Mouse (Mus musculus): Measurements from ENCODE around the gene Arid3a.

Gene Arid3a

DNA sequence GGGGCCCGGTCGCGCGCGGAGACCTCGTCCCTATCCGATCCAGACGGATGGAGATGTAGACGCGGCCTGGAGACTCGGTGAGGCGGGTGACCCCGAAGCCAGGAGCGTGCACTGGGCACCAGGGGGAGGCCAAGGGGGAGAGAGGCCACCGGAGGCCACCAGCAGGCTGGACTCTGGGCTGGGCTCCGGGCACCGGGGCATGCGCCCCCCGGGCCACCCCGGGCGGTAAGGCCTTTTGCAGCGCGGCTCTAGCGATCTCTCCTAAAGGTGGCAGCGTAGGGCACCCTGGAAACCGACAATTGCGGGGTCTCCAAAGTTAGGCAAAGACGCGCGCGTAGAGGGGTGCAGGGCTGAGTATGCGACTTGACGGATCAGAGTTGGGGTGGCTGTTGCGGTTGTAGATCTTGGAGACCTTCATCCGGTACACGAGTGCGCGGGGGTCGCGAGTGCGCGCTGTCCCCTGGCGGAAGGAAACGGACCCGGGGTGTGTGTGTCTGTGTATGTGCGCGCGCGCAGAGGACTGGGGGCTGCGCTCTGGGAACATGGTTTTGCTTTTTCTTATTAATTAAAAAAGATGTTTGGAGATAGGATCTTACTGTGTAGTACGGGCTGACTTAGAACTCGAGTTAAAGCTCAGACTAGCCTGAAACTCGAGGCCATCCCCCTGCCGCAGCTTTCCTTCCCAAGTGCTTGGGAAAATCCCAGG lies 634 bp downstream of the Arid3a start:
- DNase-seq (ENCODE audit: low read depth, low spot score), result no peak

DNA sequence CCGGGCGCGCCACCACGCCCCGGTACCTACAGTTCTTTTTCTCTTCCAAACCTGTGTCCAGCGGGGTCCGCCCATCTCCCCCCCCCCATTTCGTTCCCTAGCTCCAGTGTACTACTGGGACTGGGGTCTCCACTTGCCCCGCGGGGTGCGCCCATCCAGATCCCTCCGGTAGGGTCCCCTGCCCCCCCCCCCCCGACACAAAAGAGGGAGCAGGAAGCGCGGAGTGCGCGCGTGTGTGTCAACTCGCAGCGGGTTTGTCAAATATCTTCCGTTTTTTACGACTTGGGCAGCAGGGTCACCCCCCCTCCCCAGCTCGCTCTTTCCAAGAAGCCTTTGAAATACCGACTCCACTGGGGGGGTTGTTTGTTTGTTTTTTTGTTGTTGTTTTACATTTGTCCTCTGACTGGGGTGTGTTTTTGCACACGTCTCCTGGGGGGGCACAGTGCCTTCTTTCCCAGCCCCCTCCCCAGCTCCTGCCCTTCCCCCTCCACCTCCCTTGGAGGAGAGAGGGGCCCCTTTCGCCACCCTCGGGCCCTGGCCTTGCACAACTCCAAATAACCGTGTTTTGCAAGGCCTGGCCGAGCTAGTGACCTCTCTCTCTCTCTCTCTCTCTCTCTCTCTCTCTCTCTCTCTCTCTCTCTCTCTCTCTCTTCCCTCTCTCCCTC lies 1.3 kb downstream of the Arid3a start:
- no peak for DNase-seq (ENCODE audit: low read depth, low spot score)

DNA sequence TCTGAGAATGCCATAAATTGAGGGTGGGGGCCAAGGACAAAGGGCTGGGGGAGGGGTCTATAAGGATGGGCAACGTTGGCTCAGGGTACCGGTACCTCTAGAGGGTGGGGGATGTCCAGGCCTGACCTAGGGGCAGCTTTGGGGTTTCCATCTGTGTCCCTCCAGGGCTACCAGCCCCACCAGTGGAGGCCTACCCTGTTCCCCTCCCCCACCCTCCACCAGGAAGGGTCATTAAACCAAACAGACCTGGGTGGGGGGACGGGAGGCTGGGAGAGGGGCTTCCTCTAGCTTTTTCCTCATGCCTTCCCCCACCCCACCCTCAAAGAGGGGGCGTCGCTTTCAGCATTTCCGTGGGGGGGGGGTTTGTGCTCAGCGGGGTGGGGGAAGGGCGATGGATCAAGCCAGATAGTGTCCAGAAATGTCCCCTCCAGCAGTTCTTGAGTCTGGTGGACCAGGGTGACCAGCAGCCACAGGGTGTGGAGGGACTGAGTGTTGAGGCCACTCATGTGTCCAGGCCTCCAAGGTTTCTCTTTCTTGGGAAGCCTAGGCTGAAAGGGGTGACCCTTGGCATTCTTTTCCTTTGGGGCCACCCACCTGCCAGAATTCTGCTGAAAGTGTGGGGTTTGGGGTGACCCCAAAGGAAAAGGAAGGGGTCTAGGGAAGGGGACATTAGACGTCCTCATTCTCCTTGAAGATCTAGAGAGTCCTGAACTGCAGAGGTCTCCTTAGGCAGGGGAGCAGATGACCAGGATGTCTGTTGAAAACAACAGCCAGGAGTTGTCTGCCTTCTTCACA lies 2.3 kb downstream of the Arid3a start:
- DNase-seq (ENCODE audit: low read depth, low spot score), result no peak

DNA sequence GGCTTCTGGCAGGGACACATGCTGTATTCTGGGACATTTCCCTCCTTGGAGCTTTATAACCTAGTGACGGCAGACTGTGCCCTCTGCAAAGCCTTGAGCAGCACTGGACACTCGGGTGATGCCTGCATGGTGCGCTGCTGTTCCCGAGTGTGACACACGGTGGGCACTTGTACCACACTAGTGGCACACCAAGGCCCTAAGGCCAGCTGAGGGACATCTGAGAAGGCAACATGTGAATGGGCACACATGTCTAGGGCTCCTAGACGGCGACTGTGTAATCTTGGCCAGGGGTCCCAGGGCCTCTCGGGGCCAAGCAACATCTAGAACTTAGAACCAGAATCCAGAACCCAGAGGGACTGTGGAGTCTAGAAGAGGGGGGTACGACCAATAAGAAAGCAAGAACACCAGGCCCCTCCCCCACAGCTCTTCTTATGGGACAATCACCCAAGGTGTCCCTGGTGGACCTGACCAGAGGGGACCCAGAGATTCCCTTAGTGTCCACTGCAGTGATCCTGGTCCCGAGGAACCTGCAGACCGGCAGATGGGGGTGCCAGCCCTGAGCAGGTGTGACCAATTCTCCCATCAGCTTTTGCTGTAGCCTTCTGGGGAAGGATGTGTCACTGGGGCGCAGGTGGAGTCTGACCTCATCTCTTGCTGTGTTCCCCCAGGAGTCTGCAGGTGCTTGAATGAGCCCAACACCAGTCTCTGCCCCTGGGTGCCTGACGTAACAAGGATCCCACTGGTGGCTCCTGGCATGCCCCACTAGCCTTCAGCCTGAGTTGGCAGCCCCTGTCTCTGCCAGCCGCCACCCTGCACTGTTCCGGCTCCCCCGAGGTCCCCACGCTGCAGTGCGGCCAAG lies 3.4 kb downstream of the Arid3a start:
- DNase-seq (ENCODE audit: low read depth, low spot score), result no peak

DNA sequence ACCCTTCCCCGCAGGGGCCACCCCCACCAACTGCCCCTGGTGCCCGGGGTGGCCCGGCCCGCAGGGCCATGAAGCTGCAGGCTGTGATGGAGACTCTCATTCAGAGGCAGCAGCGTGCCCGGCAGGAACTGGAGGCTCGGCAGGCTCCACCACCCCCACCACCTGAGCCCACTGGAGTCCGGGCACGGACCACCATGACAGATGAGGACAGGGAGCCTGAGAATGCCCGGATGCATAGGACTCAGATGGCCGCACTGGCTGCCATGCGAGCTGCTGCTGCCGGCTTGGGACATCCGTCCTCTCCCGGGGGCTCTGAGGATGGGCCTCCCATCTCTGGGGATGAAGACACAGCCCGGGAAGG lies 4.0 kb downstream of the Arid3a start:
- no peak for DNase-seq (ENCODE audit: low read depth, low spot score)

DNA sequence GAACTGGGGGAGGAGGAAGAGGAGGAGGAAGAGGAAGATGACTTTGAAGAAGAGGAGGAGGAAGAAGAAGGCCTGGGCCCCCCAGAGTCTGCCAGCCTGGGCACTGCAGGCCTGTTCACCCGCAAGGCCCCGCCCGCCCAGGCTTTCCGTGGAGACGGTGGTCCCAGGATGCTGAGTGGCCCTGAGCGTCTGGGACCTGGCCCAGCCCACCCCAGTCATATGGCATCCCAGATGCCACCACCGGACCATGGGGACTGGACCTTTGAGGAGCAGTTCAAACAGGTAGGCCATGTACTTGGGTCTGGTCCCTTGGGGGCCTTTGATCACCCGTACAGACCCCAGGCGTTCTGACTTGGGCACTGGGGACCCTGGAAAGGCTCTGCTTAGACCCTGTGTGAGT lies 5.0 kb downstream of the Arid3a start:
- DNase-seq (ENCODE audit: low read depth, low spot score), result no peak

DNA sequence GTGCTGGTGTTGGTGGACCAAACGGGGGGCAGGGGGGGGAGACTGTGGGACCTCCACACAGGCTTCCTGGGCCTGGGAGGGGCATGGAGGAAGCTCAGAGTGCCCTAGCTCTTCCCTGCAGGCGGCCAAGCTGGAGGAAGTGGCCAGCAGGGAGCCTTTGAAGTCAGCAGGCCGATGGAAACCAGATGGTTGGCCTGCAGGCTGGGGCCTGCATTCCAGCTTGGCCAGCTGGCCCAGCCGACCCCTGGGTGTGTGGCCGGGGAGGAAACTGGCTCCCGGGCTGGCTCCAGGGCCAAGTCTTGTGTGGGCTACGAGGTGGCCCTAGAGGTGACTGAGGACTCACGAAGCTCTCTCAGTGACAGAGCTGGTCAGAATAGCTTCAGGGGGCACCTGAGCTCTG lies 5.9 kb downstream of the Arid3a start:
- DNase-seq (ENCODE audit: low read depth, low spot score), result no peak

DNA sequence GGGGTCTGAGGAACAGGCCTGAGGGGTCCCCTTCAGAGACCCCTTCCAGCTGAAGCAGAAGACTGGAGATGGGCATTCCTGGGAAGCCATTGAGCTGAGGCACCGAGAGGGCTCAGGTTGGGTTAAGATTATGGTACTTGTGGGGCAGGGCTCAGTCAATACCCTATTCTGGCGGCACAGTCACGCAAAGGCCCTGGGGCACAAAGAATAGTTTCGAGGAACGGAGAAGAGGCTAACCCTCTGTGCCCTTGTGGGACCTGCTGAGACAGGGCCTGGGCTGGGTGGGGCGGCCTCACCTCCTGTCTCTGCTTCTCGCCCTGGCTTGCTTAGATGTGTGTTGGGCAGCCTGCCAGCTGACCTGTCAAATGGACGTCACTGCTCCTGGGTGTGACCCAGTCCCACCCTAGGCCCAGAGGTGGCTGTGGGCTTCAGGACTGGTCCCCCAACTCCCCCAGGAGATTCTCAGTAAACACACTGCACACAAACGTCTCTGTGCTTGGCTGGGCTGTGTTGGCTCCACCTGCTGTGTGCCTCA lies 6.4 kb downstream of the Arid3a start:
- DNase-seq (ENCODE audit: low read depth, low spot score), result no peak

DNA sequence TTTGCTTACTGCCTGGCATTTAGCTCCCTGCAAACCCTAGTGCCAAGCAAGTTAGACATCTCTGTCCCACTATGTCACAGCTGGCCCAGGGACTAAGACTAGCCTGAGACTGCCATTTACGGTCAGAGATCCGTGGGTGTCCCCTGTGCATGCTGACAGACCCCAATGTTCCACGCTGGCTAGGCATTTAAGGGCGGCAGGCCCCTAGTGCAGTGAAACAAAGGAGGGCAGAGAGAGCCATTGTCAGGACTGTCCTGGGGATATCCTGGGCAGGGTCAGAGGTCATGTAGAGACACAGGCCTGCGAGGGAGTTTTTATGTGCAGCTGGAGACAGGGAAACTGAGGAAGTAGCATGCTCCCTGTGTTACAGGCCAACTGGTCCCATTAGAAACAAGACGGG lies 7.0 kb downstream of the Arid3a start:
- DNase-seq (ENCODE audit: low read depth, low spot score), result no peak

DNA sequence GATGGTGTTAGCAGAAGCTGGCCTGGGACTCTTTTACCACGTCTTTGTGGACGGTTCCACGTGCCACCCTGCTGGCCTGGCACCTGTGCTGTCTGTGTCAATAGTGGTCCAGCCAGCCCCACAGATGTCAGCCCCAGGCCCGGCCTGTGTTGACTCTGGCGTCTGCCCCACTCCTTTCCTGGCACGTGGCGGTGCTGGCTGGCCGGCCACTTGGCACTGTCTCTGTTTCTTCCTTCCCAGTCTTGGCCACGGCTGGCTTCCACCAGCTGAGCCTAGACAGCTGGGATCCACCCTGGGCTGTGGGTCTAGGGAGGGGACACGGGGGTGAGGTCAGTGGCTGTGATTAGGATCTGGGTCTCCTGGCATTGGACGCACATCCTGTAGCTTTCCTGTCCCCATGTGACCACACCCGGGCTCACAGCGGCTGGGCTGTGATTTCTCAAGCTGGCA lies 7.5 kb downstream of the Arid3a start:
- DNase-seq (ENCODE audit: low read depth, low spot score), result no peak

DNA sequence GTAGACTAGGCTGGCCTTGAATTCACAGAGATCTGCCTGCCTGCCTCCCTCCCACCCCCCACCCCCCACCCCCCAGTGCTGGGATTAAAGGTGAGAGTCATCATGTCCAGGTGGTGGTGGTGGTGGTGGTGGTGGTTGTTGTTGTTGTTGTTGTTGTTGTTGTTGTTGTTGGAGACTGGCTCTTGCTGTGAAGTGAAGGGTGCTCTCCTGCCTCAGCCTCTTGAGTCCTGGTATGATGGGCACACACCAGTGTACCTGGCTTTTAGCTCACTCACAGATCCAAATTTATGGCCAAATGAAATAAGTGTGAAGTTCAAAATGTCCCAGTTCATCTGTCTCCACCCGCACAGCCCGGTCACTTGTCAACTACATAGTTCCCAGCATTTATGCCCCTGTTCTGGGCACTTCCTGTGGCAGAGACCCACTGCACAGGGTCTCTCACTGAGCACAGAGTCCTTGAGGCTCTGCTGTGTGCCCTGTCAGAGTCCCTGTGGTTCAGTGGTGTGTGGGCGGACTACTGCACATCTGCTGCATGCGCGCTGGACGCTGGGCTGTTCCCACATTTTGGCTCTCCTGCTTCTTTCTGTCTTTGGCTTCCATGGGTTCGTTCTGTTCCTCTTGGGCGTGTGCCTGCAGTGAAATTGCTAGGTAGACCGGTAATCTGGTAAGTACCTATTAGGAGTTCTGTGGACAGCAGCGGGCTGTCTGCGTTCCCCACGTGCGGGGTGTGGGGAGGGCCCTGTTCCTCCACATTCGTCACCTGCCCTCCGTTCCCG lies 8.1 kb downstream of the Arid3a start:
- DNase-seq (ENCODE audit: low read depth, low spot score), result no peak

DNA sequence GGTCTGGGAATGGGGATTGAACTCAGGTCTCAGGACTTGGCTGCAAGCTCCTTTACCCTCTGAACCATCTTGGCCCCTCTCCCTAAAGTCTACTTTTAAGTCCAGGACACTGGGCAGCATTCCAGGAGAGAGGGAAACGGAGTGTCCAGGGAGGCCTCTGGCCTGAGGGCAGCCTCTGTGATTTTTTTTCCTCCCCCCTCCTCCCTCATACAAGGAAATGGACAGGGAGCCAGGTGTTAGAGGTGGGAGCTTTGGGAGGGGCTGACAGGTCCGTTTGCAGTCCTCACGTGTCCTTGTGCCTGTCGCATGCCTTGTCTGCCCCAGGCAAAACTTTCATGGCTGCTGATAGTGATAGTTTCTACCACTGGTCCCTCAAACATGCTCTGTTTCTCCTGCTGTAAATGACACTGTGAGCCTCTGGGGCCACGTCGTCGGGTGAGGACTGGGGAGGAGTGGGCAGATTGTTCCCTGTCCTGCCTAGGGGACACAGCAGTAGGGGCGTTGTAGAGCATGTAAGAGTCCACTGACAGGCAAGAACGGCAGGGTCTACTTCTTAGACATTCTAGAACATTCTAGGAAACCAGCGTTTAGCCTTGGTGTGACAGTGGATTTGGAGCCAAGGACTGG lies 9.6 kb downstream of the Arid3a start:
- no peak for DNase-seq (ENCODE audit: low read depth, low spot score)

DNA sequence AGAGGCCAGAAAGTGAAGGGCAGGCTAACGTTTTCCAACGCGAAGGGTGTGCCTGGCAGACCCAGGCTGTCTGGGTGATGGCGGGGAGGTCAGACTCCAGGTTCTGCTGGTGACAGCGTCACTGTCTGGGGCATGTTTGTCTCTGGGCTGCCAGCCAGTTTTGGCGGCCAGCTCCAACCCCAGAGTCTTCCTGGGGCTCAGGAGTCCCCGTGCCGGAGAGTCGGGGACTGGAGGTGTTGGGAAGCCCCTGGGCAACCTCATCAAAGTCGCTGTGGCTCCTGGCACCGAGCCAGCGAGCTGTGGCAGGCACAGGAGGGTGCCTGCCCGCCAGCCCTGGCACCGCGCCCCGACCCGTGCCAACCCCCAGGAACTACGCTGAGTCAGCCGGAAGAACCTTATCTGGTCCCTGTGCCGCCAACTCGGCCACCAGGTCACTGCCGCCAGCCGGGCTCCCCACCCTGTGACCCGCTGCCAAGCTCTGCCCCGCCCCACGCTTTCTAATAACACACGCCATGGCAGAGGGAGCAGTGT lies 10.1 kb downstream of the Arid3a start:
- no peak for DNase-seq (ENCODE audit: low read depth, low spot score)

DNA sequence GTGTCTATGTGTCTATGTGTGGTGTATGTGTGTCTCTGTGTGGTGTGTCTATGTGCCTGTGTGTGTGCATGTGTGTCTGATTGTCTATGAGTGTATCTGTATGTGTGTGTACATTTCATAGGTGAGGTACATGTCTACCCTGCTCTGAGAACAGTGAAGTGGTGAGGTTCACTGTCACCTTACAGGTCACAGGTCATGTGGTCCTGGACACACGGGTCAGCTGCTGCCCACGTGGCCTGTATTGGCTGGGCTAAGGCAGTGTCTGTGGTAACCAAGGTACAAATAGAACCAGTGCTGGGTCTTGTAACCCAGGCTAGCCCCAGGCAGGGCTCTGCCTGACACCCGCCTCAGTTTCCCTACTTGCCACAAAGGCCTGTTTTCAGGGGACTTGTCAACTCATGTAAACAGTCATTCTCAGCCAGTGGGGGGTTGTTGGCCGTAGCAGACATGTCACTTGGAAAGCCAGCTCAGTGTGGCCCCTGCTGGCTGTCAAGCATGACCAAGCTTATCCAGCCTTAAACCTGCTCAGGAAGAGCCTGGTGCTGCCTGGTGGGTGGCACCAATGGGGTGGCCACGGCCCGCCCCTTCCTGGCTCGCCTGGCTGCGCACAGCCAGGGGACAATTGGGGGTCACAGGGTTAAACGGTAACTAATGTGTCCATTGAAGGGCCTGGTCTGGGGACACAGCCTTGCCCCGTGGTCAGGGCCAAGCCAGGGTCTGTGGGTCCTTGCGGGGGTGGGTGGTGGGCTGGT lies 11.1 kb downstream of the Arid3a start:
- no peak for DNase-seq (ENCODE audit: low read depth, low spot score)

DNA sequence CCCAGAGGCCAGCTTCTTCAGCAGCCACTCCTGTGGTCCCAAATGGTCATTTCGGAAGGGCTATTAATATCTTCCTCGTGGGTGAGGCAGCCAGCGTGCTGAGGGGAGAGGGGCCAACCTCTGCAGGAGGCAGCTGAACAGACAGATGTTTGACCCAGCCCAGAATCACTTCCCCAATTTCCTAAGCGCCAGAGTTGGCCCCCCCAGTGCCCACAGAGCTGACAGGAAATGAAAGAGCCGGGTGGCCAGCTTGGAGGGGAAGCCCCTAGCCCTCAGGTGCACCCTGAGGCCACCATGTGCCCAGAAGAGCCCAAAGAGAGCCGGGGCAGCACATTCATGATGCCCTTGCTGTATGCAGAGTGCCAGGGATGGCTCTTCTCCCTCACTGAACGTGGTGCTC lies 13.9 kb downstream of the Arid3a start:
- no peak for DNase-seq (ENCODE audit: low read depth, low spot score)

DNA sequence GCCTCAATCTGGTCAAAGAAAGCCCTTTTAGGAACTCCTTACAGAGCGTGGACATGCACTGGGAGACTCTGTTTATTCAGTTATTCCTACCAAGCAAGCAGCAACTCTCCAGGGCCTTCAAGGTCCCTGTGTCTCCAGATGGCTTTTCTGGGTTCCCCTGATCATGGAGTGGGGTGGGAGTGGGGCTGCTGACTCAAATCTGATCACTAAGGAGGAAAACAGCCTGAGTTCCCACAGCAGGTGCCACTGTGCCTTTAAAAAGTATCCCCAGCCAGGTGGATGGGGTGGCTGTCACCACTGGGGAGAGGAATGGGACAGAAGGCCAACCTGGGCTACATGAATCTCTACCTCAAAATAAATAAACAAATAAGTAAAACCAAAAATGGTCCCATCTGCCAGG lies 16.1 kb downstream of the Arid3a start:
- no peak for DNase-seq (ENCODE audit: low read depth, low spot score)

DNA sequence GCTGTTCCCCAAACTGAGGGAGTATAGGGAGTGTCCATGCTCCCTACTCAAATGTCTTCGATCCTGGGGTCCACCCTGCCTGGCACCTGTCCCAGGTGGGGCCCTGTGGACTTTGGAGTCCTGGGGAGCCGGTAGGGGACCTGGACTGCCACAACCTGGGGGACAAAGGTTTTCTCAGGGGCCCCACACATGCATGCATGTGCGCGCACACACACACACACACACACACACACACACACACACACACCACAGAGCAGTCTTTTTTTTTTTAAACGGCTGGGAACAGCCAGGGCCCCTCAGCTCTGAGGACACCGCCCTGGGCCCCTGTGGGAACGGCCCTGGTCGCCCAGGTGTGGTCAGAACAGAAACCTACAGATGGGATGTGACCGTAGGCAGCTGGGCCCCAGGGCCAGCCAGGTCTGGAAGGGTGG lies 16.6 kb downstream of the Arid3a start:
- DNase-seq (ENCODE audit: low read depth, low spot score), result no peak

DNA sequence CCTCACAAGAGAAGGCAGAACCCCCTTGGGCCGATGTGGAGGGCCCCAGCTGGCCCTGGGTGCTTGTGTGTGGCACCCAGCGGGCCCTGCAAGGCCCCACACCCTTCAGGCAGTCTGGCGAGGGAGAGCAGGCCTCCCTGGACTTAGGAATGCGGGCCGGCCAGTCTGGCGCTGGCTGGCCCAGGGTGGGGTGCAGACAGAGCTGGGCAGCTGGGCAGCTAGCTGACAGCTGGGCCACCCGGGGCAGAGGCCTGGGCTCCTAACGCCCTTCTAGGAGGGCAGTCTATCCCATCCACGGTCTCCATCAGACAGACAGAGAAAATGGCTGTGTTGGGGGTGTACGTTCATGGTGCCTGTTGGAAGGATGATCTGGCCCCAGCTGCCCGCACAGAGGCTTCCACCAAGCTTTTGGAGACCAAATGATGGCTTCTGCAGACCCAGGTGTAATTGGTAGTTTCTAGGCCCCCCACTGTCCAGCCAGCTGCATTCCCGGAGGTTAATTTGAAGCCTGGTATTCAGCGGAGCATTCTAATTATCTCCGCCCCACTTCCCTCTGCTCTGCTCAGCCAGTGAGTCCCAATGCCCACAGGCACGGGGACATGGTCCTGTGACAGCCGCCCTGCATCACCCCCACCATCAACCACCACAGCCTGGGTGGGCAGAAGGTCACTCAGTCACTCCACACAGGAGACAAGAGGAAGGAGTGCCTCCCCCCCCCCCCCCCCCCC lies 18.8 kb downstream of the Arid3a start:
- DNase-seq (ENCODE audit: low read depth, low spot score), result no peak
